Mouse (Mus musculus) small intestine, adult 2 months (tissue): ENCODE measurements around the gene Pld4. TPM values are rescaled to one million over a fixed set of nuclear protein-coding genes. Genes with fewer than 3 reads are reported as not detected.

Experiments used
- H3K27ac ChIP-seq: fragments of 200-500 bp; 2 replicates; pipeline ENCODE4 v1.5.1; 2012; ENCODE audit warnings: low read depth, low read length, control low read depth, inconsistent platforms; ENCODE audit not compliant: insufficient read depth
- H3K27me3 ChIP-seq: fragments of 200-500 bp; 2 replicates; pipeline ENCODE4 v1.6.1; 2012; ENCODE audit warnings: mild to moderate bottlenecking, moderate library complexity, low read length, inconsistent platforms; ENCODE audit not compliant: control insufficient read depth, insufficient read depth
- H3K36me3 ChIP-seq: fragments of 200-500 bp; 2 replicates; pipeline ENCODE4 v1.6.1; 2012; ENCODE audit warnings: mild to moderate bottlenecking, low read length, control low read depth, inconsistent platforms; ENCODE audit not compliant: control insufficient read depth, insufficient read depth
- H3K4me1 ChIP-seq: fragments of 200-500 bp; 2 replicates; pipeline ENCODE4 v1.6.1; 2012; ENCODE audit warnings: low read length, inconsistent platforms, mixed read lengths; ENCODE audit not compliant: control insufficient read depth, insufficient read depth, insufficient read length
- H3K4me3 ChIP-seq: fragments of 200-500 bp; 2 replicates; pipeline ENCODE4 v1.5.1; 2012; ENCODE audit warnings: low read depth, mild to moderate bottlenecking, control low read depth, inconsistent platforms, low read length, moderate library complexity
- CTCF ChIP-seq: fragments of 200-500 bp; IDR thresholded peaks from 2 replicates; pipeline ENCODE4 v1.5.1; 2012; ENCODE audit warnings: low read depth, mild to moderate bottlenecking, control low read depth, inconsistent platforms, low read length, moderate library complexity, mixed read lengths; ENCODE audit not compliant: insufficient replicate concordance, insufficient read length; ENCODE audit errors: extremely low read depth
- POLR2A ChIP-seq: fragments of 200-500 bp; IDR thresholded peaks from 2 replicates; pipeline ENCODE4 v1.6.1; 2012; ENCODE audit warnings: low read depth, mild to moderate bottlenecking, control low read depth, inconsistent platforms, low read length, moderate library complexity
- WGBS: fragments of 180-500 bp; shearing (Covaris S2); methylation state at CpG from one replicate; pipeline ENCODE4 v1.1.7; 2018; 5-methylcytosine and 5-hydroxymethylcytosine counted together
- polyA plus RNA-seq: library from polyadenylated mRNA; depleted of rRNA; stranded (reverse); fragments of >200 nt; gene quantifications from 2 replicates; pipeline ENCODE4 v1.2.3, GENCODE M21; 2012

Gene Pld4
- polyA plus RNA-seq, 1 experiment: 28.2 TPM

DNA sequence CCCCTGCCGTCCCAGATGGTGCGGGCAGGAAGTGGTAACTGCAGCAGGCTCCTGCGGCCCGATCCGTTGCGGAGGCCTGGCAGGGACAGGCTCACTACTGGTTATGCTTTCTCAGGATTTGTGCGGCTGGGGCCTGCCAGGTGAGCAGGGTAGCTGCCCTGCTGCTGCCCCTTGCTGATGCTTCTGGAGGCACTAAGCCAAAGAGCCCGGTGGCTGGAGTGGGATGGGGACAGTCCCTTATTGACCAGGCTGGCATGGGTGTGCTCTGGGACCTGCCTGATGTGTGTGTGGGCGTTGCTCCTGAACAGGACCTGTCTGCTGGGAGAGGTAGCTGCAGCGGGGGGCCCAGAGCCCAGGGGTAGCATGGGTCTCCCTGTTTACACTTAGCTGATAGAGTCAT is 14.7 kb upstream of the Pld4 start:
- peaks cover 16% of the 10 kb centered on the region for H3K36me3 ChIP-seq
- no peak overlapping the region for H3K4me3 ChIP-seq
- 90% methylated on average over 10 of the region's 10 CpGs for WGBS
- peaks cover 3% of the 10 kb centered on the region for H3K4me1 ChIP-seq
- no peak for TF ChIP-seq CTCF
- no peak for TF ChIP-seq POLR2A
- H3K27ac ChIP-seq: no peak overlapping the region
- H3K27me3 ChIP-seq: no peaks in the 10 kb centered on the region

DNA sequence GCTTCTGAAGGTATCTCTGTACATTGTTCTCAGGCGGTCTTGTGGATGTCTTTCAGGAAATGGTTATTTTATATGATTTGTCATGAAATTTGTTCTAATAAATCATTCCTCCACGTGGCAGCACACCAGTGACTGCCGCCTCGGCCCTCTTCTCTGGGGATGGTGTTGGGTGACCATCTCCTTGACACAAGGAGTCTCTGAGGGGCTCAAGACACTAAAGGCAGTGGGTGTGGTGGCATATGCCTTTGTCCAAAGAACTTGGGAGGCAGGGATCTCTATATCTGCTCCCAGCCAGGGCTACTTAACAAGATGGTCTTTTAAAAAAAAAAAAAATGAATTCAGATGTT is 14.0 kb upstream of the Pld4 start:
- H3K4me1 ChIP-seq: peaks cover 3% of the 10 kb centered on the region
- no peak overlapping the region for H3K27ac ChIP-seq
- H3K4me3 ChIP-seq: no peak overlapping the region
- 86% methylated on average over 4 of the region's 4 CpGs for WGBS
- H3K36me3 ChIP-seq: peaks cover 16% of the 10 kb centered on the region
- TF ChIP-seq POLR2A (no peak), CTCF (no peak)
- no peaks in the 10 kb centered on the region for H3K27me3 ChIP-seq

DNA sequence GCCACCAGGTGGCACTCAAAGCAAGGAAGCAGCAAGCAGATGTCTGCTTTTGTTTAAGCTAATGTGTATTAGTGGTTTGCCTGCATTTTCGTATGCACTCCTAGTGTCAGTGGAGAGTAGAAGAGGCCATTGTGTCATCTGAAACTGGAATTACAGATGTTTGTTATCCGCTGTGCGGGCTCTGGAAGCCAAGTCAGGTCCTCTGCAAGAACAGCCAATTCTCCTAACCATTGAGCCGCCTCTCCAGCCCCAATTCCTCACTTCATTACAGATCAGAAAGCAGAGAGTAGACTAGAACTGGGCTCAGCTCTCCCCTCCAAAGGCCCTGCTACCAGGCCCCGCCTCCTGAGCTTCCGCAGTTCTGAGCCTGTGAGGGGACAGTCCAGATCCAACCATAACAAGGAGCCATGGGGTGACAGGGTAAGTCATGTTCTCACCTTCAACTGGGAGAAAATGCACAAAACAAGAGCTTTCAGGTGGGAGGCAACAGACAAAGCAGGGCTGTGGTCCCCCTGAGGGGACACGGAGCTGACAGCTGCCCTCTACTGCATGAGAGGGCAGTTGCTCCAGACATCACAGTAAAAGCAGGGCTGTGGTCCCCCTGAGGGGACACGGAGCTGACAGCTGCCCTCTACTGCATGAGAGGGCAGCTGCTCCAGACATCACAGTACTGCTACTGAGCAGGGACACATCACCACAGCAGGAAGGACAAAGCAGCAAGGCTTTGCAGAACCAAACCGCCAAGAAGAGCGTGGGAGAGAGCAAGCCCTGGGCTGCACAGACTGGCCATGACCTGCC is 13.4 kb upstream of the Pld4 start:
- no peak overlapping the region for H3K27ac ChIP-seq
- TF ChIP-seq CTCF: no peak; the same call in 1 of the 2 replicates
- no peak for TF ChIP-seq POLR2A
- 52% methylated on average over 10 of the region's 10 CpGs for WGBS

DNA sequence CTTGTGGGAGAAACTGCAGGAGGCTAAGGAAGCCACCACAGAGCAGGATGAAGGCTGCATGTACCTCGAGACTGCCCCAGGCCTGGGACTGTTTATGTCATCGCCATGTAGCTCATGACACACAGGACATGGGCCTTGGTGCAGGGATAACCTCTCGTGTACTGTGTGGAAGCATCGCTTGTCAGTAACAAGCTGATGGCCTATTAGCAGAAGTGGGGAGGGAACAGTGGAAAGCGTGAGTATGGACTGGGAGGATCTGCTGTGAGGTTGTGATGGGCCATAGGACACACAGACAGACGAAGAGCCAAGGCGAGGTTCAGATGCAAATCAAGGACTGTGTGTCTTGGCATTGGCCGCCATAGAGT is 12.9 kb upstream of the Pld4 start:
- H3K27me3 ChIP-seq: no peaks in the 10 kb centered on the region
- H3K27ac ChIP-seq: no peak overlapping the region
- WGBS: 73% methylated on average over 8 of the region's 8 CpGs

More for the DNA sequence above, 13.4 kb upstream of the Pld4 start:
- peaks cover 3% of the 10 kb centered on the region for H3K4me1 ChIP-seq
- H3K36me3 ChIP-seq: peaks cover 16% of the 10 kb centered on the region
- H3K27me3 ChIP-seq: no peaks in the 10 kb centered on the region
- H3K4me3 ChIP-seq: no peak overlapping the region

DNA sequence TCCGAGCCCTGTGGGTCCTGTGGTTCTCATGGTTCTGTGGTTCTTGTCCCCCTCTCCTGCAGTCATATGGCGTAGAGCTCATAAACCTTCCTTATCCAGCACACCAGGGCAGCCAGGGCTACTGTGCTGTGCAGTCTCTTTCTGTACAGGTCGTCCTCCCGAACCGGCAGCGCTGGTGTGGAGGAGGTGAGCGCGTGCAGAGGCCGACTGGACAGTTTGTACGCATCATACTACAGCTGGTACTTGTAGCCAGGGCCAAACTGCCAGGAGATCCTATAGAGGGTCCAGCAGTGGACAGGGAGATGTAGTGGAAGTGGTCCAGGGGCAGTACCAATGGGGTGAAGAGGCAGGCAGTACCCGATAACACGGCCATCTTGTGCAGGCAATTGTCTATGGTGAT is 9.5 kb upstream of the Pld4 start:
- WGBS: 78% methylated on average over 12 of the region's 12 CpGs
- Histone ChIP-seq H3K27ac (no peak overlapping the region), H3K36me3 (no peaks in the 10 kb centered on the region), H3K4me1 (no peaks in the 10 kb centered on the region), H3K4me3 (no peak overlapping the region), H3K27me3 (no peaks in the 10 kb centered on the region)
- no peak for TF ChIP-seq POLR2A
- TF ChIP-seq CTCF: no peak

More for the DNA sequence above, 12.9 kb upstream of the Pld4 start:
- peaks cover 3% of the 10 kb centered on the region for H3K4me1 ChIP-seq
- peaks cover 16% of the 10 kb centered on the region for H3K36me3 ChIP-seq
- no peak for TF ChIP-seq POLR2A
- no peak for TF ChIP-seq CTCF
- H3K4me3 ChIP-seq: no peak overlapping the region

DNA sequence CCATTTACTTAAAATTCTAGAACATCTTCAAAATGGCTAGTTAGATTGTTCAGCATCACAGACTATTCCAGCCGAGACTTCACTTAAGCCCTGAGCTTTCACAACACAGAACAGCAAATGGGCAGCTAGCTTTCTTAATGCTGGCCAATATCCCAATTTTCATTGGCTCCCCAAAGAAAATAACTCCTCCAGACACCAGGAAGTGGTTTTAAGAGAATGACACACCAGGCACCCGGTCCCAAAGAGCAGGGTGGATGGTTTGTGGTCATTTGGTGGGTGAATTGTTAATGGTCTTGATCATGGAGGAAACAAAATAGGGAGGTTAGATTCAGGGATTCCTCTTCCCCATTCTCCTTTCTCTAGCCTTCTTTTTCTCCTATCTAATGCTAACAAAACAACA is 8.1 kb upstream of the Pld4 start:
- no peak for TF ChIP-seq CTCF
- no peak for TF ChIP-seq POLR2A
- no peaks in the 10 kb centered on the region for H3K27me3 ChIP-seq
- H3K27ac ChIP-seq: no peak overlapping the region
- no peaks in the 10 kb centered on the region for H3K36me3 ChIP-seq
- no peaks in the 10 kb centered on the region for H3K4me1 ChIP-seq
- 33% methylated on average over 2 of the region's 2 CpGs for WGBS
- H3K4me3 ChIP-seq: no peak overlapping the region

DNA sequence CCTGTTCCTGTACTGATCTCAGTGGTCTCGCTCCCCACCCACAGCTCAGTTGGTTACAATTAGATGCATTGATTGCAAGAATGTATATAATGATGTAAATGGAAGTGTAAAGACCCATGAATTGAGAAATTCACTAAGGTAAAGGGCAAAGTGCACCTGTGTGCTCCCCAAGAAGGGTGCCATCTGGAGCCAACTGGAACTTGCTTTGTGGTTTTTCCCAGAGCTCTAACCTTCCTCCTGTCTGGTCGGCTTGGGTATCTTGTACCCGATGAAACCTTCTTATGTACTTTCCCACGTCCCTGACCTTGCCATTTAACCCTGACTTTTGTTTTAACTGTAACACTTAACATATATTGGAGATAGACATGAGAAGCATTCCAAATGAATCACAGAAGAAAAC is 4.6 kb upstream of the Pld4 start:
- WGBS: 26% methylated on average over 4 of the region's 4 CpGs
- Histone ChIP-seq H3K27me3 (no peaks in the 10 kb centered on the region), H3K36me3 (no peaks in the 10 kb centered on the region), H3K4me3 (no peak overlapping the region), H3K4me1 (no peaks in the 10 kb centered on the region), H3K27ac (no peak overlapping the region)
- no peak for TF ChIP-seq CTCF
- TF ChIP-seq POLR2A: no peak
